Mouse (Mus musculus) myocyte (in vitro differentiated cells): ENCODE measurements around the gene Scand1.

Source experiments
- E2F4 ChIP-seq: IDR thresholded peaks from one replicate; pipeline ENCODE4 v1.6.1; 2011; ENCODE audit warnings: mild to moderate bottlenecking, control low read depth, moderate library complexity; ENCODE audit not compliant: insufficient read depth
- MYOD1 ChIP-seq, 3 experiments: IDR thresholded peaks; one replicate each; pipeline ENCODE4 v1.6.1; 2011; ENCODE audit warnings: control low read depth in 2 of 3, low read depth in 2 of 3, mild to moderate bottlenecking in 2 of 3, moderate library complexity in 1 of 3; ENCODE audit not compliant: insufficient read length in 2 of 3, control insufficient read depth in 1 of 3
- MYOG ChIP-seq, 3 experiments: IDR thresholded peaks; one replicate each; pipeline ENCODE4 v1.6.1; 2011; ENCODE audit warnings: control low read depth in 2 of 3, low read depth in 2 of 3, mild to moderate bottlenecking in 2 of 3; ENCODE audit not compliant: insufficient read length in 2 of 3, control insufficient read depth in 1 of 3, insufficient read depth in 1 of 3
- POLR2A ChIP-seq: IDR thresholded peaks from one replicate; pipeline ENCODE4 v1.6.1; 2011; ENCODE audit warnings: low read depth, mild to moderate bottlenecking, control low read depth, moderate library complexity; ENCODE audit not compliant: insufficient read length
- POLR2AphosphoS2 ChIP-seq: IDR thresholded peaks from one replicate; pipeline ENCODE4 v1.6.1; 2011; ENCODE audit warnings: low read depth, control low read depth; ENCODE audit not compliant: insufficient read length
- TCF12 ChIP-seq: IDR thresholded peaks from one replicate; pipeline ENCODE4 v1.6.1; 2011; ENCODE audit warnings: mild to moderate bottlenecking, control low read depth; ENCODE audit not compliant: poor library complexity, insufficient read depth, severe bottlenecking
- USF1 ChIP-seq: IDR thresholded peaks from one replicate; pipeline ENCODE4 v1.6.1; 2011; ENCODE audit warnings: low read depth, mild to moderate bottlenecking, control low read depth, moderate library complexity

DNA sequence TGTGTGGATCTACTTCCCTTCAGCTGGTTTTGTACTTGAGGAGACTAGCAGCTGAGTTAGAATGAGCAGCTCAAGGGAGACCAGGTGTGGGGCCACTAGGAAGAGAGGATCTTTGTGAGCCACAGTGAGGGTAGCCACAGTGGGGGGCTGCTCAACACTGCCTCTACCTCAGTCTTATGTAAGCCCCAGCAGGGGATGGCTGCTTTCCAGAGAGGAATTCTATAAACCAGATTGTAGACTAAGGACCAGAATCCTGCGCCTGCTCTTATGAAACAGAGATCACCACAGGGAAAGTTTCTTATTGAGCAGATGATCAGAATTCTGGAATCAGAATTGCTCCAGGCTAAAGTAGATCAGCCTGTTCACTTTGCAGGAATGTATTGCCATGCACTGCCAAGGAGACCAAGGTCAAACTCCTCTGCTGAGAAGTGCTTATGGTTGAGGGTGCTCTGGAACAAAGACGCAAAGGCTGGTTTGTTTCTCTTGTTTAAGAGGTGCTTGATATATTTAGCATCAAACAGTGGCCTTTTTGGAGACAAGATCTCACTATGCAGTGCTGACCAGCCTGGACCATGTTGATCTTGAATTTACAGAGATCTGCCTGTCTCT lies 22.8 kb downstream of the Scand1 start:
- TF ChIP-seq E2F4 (no peak), POLR2A (no peak), MYOG (IDR thresholded peaks at IDR 0.05; ENCODE audit: control insufficient read depth in 1 of 3, insufficient read depth in 1 of 3, insufficient read length in 2 of 3, low read depth in 2 of 3) (no peak), POLR2AphosphoS2 (no peak), TCF12 (no peak), MYOD1 (IDR thresholded peaks at IDR 0.05; ENCODE audit: control insufficient read depth in 1 of 3, insufficient read length in 2 of 3, low read depth in 2 of 3) (no peak), USF1 (no peak)
